Mouse (Mus musculus) heart, embryonic 16.5 days (tissue): ENCODE results near the gene Evl. TPM values are rescaled to one million over a fixed set of nuclear protein-coding genes. Genes with fewer than 3 reads are reported as not detected.

ENCODE experiments used
- ATAC-seq: fragments of 200-750 bp; cut with Nextera tagmentation; replicated peaks from 2 replicates; pipeline ENCODE4 v1.8.0; 2017; ENCODE audit warnings: moderate number of reproducible peaks; ENCODE audit not compliant: insufficient read depth, low FRiP score; ENCODE audit errors: extremely low read depth
- H3K27ac ChIP-seq: fragments of 300-500 bp; sonication (generic); 2 replicates; pipeline ENCODE4 v1.5.1; 2014; ENCODE audit warnings: mild to moderate bottlenecking, low read length, control low read depth, moderate library complexity
- H3K27me3 ChIP-seq: fragments of 300-500 bp; sonication (generic); 2 replicates; pipeline ENCODE4 v1.6.1; 2014; ENCODE audit warnings: low read length, mixed read lengths; ENCODE audit not compliant: control insufficient read depth, insufficient read depth
- H3K36me3 ChIP-seq: fragments of 300-500 bp; sonication (generic); 2 replicates; pipeline ENCODE4 v1.6.1; 2014; ENCODE audit not compliant: control insufficient read depth, insufficient read depth
- H3K4me1 ChIP-seq: fragments of 300-500 bp; sonication (generic); 2 replicates; pipeline ENCODE4 v1.6.1; 2014; ENCODE audit warnings: low read length, mixed read lengths; ENCODE audit not compliant: control insufficient read depth, insufficient read depth
- H3K4me2 ChIP-seq: fragments of 300-500 bp; sonication (generic); 2 replicates; pipeline ENCODE4 v1.6.1; 2014; ENCODE audit warnings: low read depth, mild to moderate bottlenecking, control low read depth, low read length
- H3K4me3 ChIP-seq: fragments of 300-500 bp; sonication (generic); 2 replicates; pipeline ENCODE4 v1.5.1; 2014; ENCODE audit warnings: mild to moderate bottlenecking, control low read depth, low read length
- H3K9ac ChIP-seq: fragments of 300-500 bp; sonication (generic); 2 replicates; pipeline ENCODE4 v1.6.1; 2014; ENCODE audit warnings: low read length, control low read depth
- H3K9me3 ChIP-seq: fragments of 300-500 bp; sonication (generic); replicated peaks from 2 replicates; pipeline ENCODE4 v1.6.1; 2016; ENCODE audit warnings: low read length; ENCODE audit not compliant: control insufficient read depth
- WGBS: fragments of 180-500 bp; shearing (Covaris S2); extraction: QIAGEN DNeasy Blood & Tissue Kit; methylation state at CpG from one replicate; pipeline ENCODE4 v1.1.7; 2014; 5-methylcytosine and 5-hydroxymethylcytosine counted together
- polyA plus RNA-seq: library from polyadenylated mRNA; unstranded; fragments of >200 nt; fragmentation: Nextera tagmentation; extraction: Ambion mirVana; gene quantifications from 2 replicates; pipeline ENCODE4 v1.2.1, GENCODE M21; 2015

Evl gene
- polyA plus RNA-seq, 1 experiment from 2014 or later: 25.8 TPM

DNA sequence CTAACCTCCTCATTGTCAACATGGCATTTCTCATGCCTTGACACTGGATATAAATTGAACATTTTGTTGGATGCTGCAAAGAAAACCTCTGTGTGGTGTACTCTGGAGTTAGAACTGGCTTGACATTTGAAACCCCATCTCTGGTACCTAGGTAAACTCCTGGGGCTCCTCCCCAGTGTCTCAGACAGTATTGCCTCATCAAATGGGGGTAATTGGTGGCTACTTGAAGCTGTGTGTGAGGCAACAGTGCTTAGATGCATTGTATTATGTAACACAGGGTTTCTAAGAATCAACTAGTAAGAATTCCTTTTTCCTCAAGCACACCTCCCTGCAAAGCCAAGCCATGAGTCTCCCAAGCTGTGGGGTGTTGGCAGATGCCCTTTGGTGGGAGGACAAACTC, 93.3 kb downstream of the Evl start:
- H3K36me3 ChIP-seq: peaks cover 12% of the 10 kb centered on the region
- no peak for ATAC-seq
- H3K4me1 ChIP-seq: peaks cover 7% of the 10 kb centered on the region
- H3K9ac ChIP-seq: no peak overlapping the region
- H3K27me3 ChIP-seq: no peaks in the 10 kb centered on the region
- no peaks in the 10 kb centered on the region for H3K9me3 ChIP-seq
- no peak overlapping the region for H3K4me2 ChIP-seq
- no peak overlapping the region for H3K4me3 ChIP-seq
- no peak overlapping the region for H3K27ac ChIP-seq

DNA sequence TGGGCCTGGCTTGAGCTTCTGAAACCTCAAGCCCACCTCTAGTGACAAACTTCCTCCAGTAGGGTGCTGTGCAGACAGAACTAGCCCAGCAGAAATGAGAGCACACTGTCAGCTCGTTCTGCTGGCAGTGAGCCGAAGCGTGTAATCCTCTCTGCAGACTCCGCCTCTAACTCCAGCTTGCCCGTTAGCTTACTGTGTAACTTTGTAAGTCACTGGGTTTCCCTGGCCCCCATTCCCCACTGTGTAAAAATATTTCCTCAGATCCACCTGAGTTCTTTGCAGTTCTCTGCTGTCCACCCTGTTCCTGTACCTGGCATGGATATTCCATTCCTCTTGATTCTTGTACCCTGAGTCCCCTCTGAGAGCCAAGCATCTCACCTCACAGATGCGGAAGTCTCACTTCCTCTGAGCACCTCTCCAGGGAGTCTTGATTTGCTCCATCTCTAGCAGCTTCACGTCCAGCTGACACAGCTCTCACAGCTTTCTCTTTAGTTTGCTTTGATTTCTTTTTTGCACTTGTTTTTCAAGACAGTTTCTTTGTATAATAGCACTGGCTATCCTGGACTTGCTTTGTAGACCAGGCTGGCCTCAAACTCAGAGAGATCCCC, 96.6 kb downstream of the Evl start:
- Histone ChIP-seq H3K4me1 (peaks cover 7% of the 10 kb centered on the region), H3K9ac (no peak overlapping the region), H3K27me3 (no peaks in the 10 kb centered on the region), H3K4me3 (no peak overlapping the region), H3K9me3 (no peaks in the 10 kb centered on the region), H3K4me2 (no peak overlapping the region), H3K36me3 (peaks cover 12% of the 10 kb centered on the region), H3K27ac (peak overlapping the region; percentile 4; the same call in 1 of the 2 replicates)
- ATAC-seq: peak; percentile 63; the same call in 1 of the 2 replicates
- 50% methylated on average over 7 of the region's 7 CpGs for WGBS

DNA sequence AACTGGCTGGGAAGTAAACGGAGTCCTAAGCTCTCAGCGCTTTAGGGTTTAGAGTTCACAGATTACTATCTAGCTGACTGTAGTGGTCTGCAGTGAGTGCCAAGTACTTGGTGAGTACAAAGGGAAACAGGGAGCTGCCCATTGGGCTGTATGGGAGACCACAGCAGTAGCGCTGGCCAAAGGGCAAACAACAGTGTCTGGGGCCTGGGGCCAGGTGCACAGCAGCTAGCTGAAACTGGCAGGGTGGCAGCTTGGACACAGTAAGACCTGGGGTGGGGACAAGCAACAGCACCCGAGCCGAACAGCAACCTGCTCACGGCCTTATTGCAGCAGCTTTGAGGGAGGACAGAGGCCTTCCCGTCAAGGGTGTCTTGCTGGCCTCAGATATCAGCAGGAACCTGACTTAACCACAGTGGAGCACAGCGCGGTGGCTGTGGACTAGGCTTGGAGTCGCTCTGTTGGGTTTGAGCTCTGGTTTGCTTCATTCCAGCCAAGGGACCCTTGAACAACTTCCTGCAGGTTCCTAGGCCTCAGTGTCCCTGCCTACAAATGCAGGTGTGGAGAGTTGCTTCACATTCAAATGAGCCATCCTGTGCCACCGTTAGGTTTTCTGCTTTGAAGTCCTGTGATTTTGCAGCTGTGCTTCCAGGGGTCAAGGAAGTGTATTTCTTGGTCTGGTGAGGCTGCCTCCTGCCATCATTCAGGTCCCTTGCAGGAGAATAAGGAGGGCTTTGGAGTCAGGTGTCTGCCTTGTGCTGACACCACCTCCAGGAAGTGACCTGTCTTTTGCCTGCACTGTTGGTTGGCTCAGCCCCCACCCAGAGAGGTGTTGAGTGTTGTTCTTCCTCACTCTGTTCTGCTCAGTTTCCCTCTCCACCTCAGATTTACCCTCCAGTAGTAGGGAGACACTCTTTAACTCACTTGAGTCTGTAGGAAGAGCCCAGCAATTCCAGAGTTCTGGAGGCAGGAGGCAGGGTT, 99.1 kb downstream of the Evl start:
- no peak overlapping the region for H3K4me3 ChIP-seq
- H3K4me2 ChIP-seq: no peak overlapping the region
- H3K9me3 ChIP-seq: no peaks in the 10 kb centered on the region
- no peak overlapping the region for H3K9ac ChIP-seq
- peaks cover 8% of the 10 kb centered on the region for H3K36me3 ChIP-seq
- H3K27me3 ChIP-seq: no peaks in the 10 kb centered on the region
- peaks cover 23% of the 10 kb centered on the region for H3K4me1 ChIP-seq
- ATAC-seq: no peak
- 69% methylated on average over 11 of the region's 11 CpGs for WGBS
- no peak overlapping the region for H3K27ac ChIP-seq

DNA sequence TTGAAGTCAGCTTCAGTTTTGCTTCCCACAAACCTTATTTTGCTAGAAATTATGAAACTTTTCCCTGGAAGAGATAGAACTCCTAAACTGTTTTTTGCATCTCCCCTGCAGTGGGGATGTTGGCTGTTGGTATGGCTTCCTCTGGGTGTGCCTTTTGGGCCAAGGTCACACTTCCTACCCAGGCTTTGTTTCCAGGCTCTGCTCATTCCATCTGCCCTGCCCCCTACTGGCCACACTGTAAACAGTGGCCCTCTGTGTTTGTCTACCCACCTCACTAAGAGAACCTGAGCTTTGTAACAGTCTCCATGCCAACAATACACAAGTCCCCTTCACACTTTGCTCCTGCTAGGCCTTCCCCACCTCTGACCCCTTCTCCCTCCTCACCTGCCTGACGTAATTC, 102.8 kb downstream of the Evl start:
- Histone ChIP-seq H3K27ac (peak overlapping the region; percentile 59), H3K36me3 (peaks cover 5% of the 10 kb centered on the region; the same call in 1 of the 2 replicates), H3K4me2 (no peak overlapping the region), H3K4me1 (peaks cover 16% of the 10 kb centered on the region), H3K9me3 (no peaks in the 10 kb centered on the region), H3K4me3 (no peak overlapping the region), H3K9ac (0 out of 2 replicates have a peak overlapping the region, but pooled peaks have one; percentile 32), H3K27me3 (no peaks in the 10 kb centered on the region)
- WGBS: 83% methylated on average over 1 of the region's 1 CpGs
- 0 out of 2 replicates have a peak, but pooled peaks have one; percentile 52 for ATAC-seq

DNA sequence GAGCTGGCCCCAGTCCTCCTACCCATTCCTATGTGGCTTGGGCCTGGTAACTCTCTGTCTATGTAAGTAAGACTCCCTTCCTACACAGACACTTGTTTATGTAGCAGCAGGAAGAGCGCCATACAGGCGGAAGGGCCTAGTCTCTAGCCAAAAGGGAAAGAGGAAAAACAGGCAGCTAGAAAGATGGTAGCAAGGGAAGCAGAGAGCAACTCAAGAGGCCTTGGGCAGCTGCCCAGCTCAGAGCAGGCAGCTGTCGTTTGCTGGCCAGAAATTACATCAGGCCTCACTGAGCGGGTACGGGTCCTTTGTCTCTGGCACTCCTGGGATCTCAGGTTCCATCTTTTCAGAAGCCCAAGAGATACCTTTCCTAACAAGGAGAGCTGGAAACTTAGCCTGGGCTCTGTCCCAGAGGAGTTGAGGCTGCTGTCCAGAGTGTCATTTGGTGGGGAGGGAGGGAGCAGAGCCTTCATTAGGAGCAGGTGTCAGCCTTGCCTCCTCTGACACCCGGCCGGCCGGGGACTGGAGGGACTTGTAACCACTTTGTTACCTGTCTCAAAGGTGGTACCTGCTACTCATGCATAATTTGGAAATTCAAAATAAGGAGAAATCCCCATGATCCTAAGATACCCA, 114.2 kb downstream of the Evl start:
- peaks cover 10% of the 10 kb centered on the region for H3K4me1 ChIP-seq
- H3K9me3 ChIP-seq: no peaks in the 10 kb centered on the region
- no peak overlapping the region for H3K4me3 ChIP-seq
- no peak overlapping the region; the same call in 1 of the 2 replicates for H3K9ac ChIP-seq
- H3K4me2 ChIP-seq: no peak overlapping the region
- 0 out of 2 replicates have a peak, but pooled peaks cover 6% of the 10 kb centered on the region for H3K36me3 ChIP-seq
- ATAC-seq: peak; percentile 56
- H3K27ac ChIP-seq: peak overlapping the region; percentile 63
- 47% methylated on average over 8 of the region's 8 CpGs for WGBS
- H3K27me3 ChIP-seq: no peaks in the 10 kb centered on the region

DNA sequence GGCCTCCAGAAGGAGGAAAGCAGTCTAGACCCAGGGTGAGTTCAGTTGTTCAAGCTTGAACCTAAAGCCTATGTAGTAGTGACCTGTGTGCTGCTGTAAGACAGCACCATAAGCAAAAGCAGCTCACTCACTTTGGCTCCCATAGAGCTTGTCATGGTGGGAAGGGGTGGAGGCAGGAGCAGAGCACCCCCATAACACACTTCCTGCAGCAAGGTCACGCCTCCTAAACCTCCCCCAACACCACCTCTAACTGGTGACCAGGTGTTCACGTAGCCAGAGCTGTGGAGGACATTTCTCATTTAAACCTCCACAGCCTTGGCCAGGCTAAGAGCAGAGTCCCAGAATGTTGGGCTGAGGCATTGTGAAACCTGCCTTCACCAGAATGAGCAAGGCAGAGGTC, 117.0 kb downstream of the Evl start:
- WGBS: 85% methylated on average over 2 of the region's 2 CpGs
- H3K36me3 ChIP-seq: 0 out of 2 replicates have a peak, but pooled peaks cover 6% of the 10 kb centered on the region

GRCm38 (mm10) chr12:108672908-108673307, 118.4 kb downstream of the Evl start:
- H3K4me3 ChIP-seq: no peak overlapping the region
- peak overlapping the region; percentile 7; the same call in 1 of the 2 replicates for H3K27ac ChIP-seq
- H3K4me2 ChIP-seq: no peak overlapping the region
- no peaks in the 10 kb centered on the region for H3K9me3 ChIP-seq
- 72% methylated on average over 4 of the region's 4 CpGs for WGBS
- ATAC-seq: no peak
- no peak overlapping the region for H3K9ac ChIP-seq
- peaks cover 16% of the 10 kb centered on the region for H3K4me1 ChIP-seq
- no peaks in the 10 kb centered on the region for H3K27me3 ChIP-seq
- H3K36me3 ChIP-seq: peaks cover 12% of the 10 kb centered on the region; the same call in 1 of the 2 replicates

More for the DNA sequence above, 117.0 kb downstream of the Evl start:
- Histone ChIP-seq H3K9me3 (no peaks in the 10 kb centered on the region), H3K4me1 (peaks cover 16% of the 10 kb centered on the region), H3K27me3 (no peaks in the 10 kb centered on the region), H3K4me3 (no peak overlapping the region), H3K27ac (no peak overlapping the region), H3K9ac (no peak overlapping the region), H3K4me2 (no peak overlapping the region)
- no peak for ATAC-seq

DNA sequence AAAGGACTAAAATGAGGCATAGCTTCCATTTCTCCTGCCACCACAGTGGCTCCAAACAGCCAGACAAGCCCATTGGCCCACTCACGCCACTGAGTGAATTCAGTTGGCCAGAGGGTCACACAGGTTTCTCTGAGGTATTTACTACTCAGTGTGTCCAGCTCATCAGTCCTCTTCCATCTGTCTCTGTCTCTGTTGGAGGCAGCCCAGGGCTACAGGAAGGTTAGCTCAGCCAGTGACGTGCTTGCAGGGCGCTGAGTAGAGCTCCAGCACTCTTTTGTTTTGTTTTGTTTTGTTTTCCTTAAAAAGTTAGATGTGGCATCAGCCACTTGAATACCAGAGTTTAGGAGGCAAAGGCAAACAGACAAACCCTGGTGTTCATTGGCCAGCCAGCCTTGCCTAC, 119.0 kb downstream of the Evl start:
- no peak overlapping the region for H3K4me3 ChIP-seq
- WGBS: 81% methylated on average over 3 of the region's 3 CpGs
- no peaks in the 10 kb centered on the region for H3K27me3 ChIP-seq
- H3K4me2 ChIP-seq: no peak overlapping the region
- no peak overlapping the region for H3K9ac ChIP-seq
- H3K4me1 ChIP-seq: peaks cover 10% of the 10 kb centered on the region
- H3K27ac ChIP-seq: peak overlapping the region; percentile 7; the same call in 1 of the 2 replicates
- no peaks in the 10 kb centered on the region for H3K9me3 ChIP-seq
- ATAC-seq: no peak
- H3K36me3 ChIP-seq: peaks cover 12% of the 10 kb centered on the region
